Mouse (Mus musculus): ENCODE measurements around the gene Fat4.

DNA sequence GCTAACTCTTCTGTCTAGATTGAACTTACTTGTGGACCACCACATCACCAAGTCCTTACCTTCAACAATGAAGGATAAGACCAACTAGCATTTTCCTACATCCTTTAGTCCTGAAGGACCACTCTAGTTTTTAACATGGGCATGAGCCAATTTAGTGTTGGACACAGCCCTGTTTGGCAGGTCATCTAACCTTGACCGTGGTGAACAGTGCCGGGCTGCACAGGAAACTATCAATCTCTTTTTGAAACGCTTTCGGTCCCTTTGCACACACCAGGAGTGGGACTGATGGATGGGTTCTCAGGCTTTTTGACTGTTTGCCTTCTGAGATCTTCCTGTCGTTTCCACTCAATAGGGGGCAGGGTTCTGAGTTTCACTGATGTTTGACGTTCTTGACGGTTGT is 61.0 kb downstream of the Fat4 start:
- TF ChIP-seq POLR2A (IDR thresholded peaks at IDR 0.05; ENCODE audit: low read depth, low read length) = no peak
- TF ChIP-seq CTCF (IDR thresholded peaks at IDR 0.05; ENCODE audit: extremely low read depth, insufficient read depth, insufficient read length, insufficient replicate concordance) = no peak
